9 mouse cellular contexts compared by ENCODE assay signal in genomic region chr6:108458182-108458571, GRCm38 (mm10).
DNase-seq lines count a peak whose midpoint lies in the region; ATAC-seq and TF ChIP-seq lines count a peak whose summit lies in the region.
"Had no signal": no experiment of that assay in that cellular context is flagged by ENCODE, and none has a peak within 500 bp of the region (broad histone marks: within the 10 kb centered on the region; RNA-seq: fewer than 3 reads in every experiment).

No protein-coding gene starts in this region.

- ATAC-seq in megakaryocyte progenitor cell, adult 5-6 weeks (replicated peaks; ENCODE audit: poor library complexity): peak; percentile 59; the same call in 1 of the 2 replicates

- DNase-seq in heart, adult 11 months: peak; percentile 98
- no peak for DNase-seq in heart, postnatal 4 days
- peak; percentile 55 for DNase-seq in forelimb bud, embryonic 11.5 days (ENCODE audit: low read depth, low spot score)
- peak; percentile 95 for DNase-seq in kidney, adult 2 months
- no peak for DNase-seq in left cerebral cortex, adult 9 months (ENCODE audit: low spot score in 2 of 2)
- DNase-seq in T-cell, adult 2 months (ENCODE audit: low spot score): no peak
- DNase-seq in c-Kit-positive CD71-positive TER-119-positive erythroid progenitor cells, embryonic 14.5 days (ENCODE audit: low spot score): no peak
- DNase-seq: cerebellum, adult 11 months had no signal

- WGBS in kidney, adult 2 months: 25% methylated on average over 2 of the region's 2 CpGs

- no peak for TF ChIP-seq CTCF in kidney, adult 2 months (conservative IDR thresholded peaks at IDR 0.05; ENCODE audit: insufficient read depth, insufficient read length, low read depth, low read length)

- TF ChIP-seq POLR2A in kidney, adult 2 months (IDR thresholded peaks at IDR 0.05; ENCODE audit: low read depth, low read length): no peak

- no peaks in the 10 kb centered on the region; the same call in 1 of the 2 replicates for H3K36me3 ChIP-seq in kidney, adult 2 months (ENCODE audit: control insufficient read depth, insufficient read depth, low read length)

- no peak overlapping the region for H3K4me3 ChIP-seq in kidney, adult 2 months (ENCODE audit: insufficient read depth, low read depth, low read length)

- H3K4me1 ChIP-seq in kidney, adult 2 months (ENCODE audit: control insufficient read depth, insufficient read depth, low read length): peaks cover 50% of the 10 kb centered on the region

- no peaks in the 10 kb centered on the region for H3K27me3 ChIP-seq in kidney, adult 2 months (replicated peaks; ENCODE audit: control insufficient read depth, insufficient read depth, low read length)

- H3K27ac ChIP-seq in kidney, adult 2 months (ENCODE audit: insufficient read depth, low read depth, low read length): peak overlapping the region; percentile 88

Comparison
In these comparisons a context has a peak if more than half of its experiments do, and no peak if none do; other contexts are left out.
1. DNase-seq: peak in heart, adult 11 months (single experiment), forelimb bud, embryonic 11.5 days (single experiment) and kidney, adult 2 months (single experiment); none in heart, postnatal 4 days (single experiment), left cerebral cortex, adult 9 months (0 of 2), T-cell, adult 2 months (single experiment) and c-Kit-positive CD71-positive TER-119-positive erythroid progenitor cells, embryonic 14.5 days (single experiment).